Mouse (Mus musculus) CH12F3 (cell line): Measurements from ENCODE around the gene Atad3a.

Experiments
- in situ Hi-C: fragments of 300-500 bp; cut with MboI; formaldehyde crosslinking; loops from 2 replicates; pipeline ENCODE4 v1.14.3; 2020; ENCODE audit warnings: low sequenced_read_pairs

The Atad3a gene

DNA sequence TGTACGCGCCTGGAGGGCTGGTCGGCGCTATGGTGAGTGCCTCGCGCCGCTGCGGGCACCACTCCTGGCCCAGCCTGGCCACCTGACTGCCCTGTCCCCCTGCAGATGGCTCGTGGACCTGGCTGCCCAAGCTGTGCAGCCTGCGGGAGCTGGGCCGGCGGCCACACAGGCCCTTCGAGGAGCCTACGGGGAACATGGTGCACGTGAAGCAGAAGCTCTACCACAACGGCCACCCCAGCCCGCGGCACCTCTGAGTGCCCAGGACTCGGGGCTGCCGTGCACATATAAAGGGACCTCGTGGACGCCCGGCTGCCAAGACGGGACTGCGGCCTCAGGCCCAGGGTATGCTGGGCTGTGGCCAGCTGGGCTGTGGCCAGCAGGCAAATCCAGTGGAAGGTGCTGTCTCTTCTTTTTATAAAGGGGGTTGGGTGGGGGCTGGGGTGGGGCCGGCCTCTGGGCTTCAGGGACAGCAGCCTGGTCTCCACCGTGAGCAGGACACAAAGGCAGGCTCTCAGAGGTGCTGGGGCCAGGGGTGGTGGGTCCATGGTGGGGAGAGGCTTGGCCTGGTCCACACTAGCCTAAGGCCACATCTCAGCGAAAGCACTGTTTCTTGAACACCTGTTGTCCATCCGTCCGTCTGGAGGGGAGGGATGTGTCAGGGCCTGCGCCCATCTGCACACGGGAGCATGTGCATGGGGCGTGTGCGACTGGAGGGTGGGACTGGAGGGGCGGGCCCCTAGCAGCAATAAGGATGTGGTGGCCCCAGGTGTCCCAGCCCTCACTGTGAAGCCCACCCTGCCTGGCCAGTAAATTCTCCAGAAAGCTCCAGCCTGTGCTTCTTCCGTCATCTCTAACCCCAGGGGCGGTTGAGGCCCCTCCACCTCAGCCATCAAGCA is 20.9 kb downstream of the Atad3a start:
- in situ Hi-C loops: no loop called here

DNA sequence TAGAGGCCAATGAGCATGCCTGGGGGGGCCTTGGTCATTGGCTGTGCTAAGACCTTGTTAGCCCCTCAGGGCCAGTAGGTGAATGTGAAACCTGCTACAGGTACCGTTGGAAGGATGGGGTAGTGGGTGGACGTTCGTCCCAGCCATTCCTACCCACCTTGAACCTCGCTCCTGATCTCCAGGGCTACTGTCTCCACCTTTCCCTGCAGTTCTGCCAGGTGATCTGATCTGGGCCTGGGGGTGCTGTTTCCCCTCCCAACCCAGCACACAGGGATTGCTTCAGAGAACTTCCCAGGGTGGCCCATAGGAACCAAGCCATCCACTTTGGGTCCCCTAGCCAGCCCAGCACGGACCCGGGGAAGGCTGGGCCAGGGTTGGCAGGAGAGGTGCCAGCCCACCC is 21.7 kb downstream of the Atad3a start:
- in situ Hi-C loops: no loop called here

DNA sequence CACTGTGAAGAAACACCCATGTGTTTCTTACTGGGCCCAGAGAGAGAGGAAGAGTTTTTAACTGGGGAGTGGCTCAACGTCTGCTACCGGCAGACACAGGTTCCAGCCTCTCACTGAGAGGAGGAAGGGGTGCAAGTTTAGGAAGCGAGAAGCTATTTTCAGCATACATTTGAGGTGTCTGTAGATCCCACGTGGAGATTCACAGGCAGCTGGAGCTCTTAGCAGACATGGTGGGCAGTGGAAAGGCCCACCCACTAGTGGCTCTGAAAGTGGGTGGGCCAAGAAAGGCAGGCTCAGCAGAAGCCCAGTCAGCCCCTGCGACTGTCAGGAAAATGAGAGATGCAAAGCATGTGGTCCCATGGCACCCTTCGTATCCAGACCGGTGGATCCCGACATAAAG is 22.6 kb downstream of the Atad3a start:
- in situ Hi-C loops: no loop called here

DNA sequence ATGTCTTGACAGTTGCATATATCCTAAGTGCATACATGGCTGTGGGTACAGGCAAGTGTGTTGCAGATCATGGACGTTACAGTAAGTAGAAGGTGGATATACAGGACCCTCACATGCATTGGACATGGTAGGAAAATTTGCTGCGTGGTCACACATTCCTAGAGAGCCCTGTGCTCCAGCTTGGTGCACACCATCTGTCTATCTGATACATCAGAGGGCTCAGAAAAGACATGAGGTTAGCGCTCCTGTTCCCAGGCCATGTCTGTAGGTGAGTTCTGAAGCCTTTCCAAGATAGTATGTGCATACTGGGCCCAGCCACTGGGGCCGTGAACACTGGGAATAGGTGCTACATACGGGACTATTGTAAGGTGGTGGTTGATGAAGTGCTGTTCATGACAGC is 24.5 kb downstream of the Atad3a start:
- in situ Hi-C loops: no loop called here

DNA sequence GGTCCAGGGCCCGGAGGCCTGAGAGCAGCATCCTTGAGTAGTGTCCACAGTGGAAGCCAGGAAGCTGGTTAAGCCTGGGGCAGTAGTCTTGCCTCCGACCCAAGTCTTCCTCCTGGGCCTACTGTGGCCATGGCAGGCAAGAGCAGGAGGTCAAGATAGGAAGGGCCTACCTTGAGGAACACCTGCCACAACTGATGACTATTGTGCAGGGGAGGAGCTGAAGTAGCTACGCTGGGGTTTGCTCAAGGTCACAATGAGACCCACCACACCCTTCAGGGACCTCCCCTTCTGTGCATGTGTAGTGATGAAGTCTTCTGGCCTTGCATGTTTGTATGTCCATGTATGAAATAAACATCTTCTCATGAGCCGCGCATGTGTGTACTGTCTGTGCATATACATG is 25.1 kb downstream of the Atad3a start:
- in situ Hi-C loops: no loop called here

DNA sequence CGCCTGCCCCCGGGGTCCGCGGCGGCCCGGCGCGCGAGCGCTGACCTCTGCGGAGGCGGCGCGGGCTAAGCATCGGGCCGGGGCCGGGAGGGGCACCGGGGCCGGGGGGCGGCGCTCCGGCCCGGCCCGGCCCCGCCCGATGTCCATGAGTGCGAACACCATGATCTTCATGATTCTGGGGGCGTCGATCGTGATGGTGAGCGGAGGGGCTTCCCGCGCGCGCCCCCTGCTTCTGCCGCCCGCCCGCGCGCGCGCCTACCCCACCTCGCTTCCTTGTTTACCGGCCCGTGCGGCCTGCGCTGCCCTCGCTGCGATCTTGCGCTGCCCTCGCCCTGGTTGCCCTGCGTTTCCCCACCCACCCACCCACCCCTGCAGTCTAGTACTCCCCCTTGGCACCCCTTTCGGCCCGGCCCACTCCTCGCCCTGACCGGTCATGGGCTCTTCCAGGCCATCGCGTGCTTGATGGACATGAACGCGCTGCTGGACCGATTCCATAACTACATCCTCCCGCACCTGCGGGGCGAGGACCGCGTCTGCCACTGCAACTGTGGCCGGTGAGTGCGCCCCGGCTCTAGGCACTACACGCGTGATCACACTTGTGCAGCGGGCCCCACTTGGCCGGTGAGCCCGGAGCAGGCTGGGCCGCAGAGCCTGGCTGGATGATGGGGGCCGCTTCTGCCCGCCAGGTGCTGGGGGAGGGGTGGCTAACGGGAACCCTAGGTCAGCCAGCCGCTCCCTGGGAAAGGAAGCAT is 25.8 kb downstream of the Atad3a start:
- in situ Hi-C loops: no loop called here

DNA sequence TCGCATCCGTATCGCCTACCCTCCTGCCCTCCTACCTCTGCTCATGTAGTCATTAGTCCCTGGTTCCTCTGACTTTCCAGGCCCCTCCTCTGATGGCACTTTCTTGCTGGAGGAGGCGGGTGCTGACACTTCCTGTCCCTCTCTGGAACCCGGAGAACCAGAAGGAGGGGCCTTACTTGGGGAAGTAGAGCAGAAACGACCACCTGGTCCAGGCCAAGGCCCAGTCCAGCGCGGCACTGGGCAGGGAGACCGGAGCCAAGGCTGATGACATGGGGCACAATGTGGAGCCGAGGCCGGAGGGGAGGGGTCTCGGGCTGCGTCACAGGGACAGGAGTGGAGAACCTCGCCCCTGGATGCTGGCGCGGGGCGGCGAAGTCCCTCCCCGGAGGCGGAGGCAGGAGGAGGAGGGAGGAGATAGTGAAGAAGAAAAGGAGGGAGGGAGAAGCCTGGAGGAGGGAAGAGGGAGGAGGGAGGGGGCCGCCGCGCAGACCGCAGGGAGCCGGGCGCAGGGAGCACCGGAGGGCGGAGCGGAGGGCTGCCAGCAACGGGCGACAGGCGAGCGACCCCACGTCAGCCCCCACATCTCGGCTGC is 26.4 kb downstream of the Atad3a start, which contains the start of gene Tmem240:
Tmem240 (plus strand) TSS at position 451 of the 592 bp plus-strand sequence.
- in situ Hi-C loops: no loop called here

DNA sequence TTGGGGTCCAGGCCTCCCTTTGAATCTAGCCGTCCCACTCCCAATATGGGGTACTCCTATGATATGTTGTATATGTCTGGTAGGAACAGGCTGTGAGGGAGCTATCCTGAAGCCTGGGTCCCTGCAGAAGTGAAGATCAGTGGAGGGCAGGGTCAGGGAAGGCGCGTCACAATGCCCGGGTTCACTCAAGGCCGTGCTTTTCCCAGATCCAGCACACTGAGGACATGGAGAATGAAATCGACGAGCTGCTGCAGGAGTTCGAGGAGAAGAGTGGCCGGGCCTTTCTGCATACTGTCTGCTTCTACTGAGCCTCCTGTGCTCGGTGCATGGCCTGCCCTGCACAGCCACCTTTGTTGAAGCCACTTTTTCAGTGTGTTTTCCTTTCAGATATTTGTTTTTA is 27.6 kb downstream of the Atad3a start:
- in situ Hi-C loops: no loop called here

DNA sequence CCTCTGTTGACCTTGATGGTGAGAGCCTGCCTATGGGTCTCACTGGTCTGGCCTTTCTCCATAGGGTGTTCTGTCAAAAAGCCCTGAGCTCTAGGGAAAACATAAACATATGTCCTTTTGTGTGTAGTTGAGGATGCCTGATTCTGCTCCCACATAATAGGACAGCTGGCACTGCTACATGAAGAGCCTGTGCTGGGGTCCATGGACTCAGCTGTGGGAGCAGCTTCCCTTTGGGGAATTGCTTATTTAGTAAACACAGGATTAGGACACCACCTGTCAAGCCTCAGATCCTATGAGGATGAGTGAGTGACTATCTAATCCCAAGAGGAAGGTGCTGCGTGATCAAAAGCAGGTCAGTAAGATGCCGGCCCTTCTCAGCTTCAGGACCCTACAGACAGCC is 32.9 kb downstream of the Atad3a start:
- in situ Hi-C loops: no loop called here

DNA sequence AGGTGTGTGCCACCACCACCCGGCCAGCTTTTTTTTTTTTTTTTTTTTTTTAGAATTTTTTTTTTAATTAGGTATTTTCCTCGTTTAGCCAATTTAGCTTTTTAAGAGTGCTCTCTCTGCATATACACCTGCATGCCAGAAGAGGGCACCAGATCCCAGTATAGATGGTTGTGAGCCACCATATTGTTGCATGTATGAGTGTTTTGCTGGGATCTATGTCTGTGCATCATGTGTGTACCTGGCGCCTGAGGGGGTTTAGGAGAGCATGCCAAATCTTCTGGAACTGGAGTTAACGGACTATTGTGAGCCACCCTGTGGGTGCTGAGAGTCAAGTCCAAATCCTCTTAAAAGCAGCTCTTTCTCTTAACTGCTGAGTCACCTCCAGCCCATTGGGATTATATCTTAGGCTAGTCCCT is 39.2 kb downstream of the Atad3a start:
- in situ Hi-C loops: no loop called here

DNA sequence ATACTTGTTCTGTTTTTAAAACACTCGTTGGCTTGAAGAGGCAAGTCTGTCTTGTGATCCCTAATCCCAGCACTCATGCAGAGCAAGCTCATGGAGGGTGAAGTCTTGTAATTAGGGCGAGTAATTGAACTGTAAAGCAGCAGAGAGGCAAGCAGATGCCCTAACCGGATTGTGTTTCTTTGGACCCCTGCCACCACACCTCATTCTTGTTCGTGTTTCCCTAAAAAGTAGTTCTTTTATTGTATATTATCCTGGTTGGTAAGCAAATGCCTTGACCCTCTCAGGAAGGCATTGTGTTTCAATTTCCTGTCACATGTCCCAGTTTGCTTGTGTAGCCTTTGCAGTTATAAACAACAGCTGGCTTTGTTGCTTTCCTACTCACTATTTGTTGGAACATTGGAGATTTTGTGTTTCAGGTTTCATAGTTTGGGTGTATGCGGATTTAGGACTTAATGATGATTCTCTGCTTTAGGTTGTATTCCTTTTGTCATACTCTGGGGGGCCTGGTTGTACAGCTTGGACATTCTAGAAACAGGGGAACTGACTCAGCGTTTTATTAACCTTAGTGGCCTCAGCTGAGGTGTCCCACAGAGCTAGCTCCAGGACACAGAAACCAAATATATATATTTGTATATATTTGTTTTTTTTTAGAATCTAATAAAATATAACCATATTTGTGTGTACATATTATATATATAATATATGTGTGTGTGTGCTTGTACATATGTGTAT is 50.2 kb downstream of the Atad3a start:
- in situ Hi-C loops: no loop called here

DNA sequence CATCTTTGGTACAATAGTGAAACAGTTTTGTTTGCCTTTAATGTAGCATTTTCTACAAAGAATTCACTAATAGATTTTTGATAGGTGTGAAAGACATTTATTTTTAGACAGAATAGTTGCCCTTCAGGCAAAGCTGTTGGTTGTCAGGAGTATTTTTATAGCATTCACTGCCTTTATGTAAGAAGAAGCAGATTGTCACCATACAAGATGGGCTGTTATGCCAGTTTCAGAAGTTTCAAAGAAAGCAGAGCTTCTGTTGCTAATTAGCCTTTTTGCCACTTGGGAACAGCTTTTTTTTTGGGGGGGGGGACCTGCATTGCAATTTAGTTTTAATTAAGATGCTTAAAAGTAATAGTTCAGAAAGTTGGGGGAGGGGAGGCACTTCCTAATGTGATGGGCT is 51.9 kb downstream of the Atad3a start:
- in situ Hi-C loops: no loop called here

DNA sequence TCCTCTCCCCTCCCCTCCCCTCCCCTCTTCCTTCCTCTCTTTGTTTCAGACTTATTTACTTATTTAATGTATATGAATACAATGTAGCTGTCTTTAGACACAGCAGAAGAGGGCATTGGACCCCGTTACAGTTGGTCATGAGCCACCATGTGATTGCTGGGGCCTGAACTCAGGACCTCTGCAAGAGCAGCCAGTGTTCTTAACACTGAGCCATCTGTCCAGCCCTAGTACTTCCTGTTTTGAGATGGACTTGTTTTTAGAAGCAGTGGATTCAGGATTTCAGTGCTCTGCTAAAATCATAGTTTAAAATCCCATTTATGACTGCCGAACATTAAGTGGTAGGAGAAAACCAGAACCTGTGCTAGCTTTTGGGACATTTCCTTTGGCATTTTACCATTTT is 52.3 kb downstream of the Atad3a start:
- in situ Hi-C loops: no loop called here

DNA sequence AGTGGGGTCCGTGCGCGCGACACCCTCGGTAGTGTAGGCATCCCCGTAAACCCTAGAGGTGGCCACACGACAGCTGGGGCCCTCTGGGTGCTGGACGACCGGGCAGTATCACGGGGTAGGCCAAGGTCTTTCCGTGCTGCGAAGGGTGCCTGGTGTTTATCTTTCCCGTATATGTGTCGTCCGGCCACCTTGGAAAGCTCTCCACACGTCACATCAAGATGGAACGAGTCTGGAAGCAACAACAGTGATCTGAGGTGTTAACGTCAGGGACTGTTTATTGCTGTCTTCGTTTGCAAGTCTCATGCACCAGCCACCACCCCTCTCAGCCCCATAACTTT is 55.3 kb downstream of the Atad3a start:
- in situ Hi-C loops: no loop called here

DNA sequence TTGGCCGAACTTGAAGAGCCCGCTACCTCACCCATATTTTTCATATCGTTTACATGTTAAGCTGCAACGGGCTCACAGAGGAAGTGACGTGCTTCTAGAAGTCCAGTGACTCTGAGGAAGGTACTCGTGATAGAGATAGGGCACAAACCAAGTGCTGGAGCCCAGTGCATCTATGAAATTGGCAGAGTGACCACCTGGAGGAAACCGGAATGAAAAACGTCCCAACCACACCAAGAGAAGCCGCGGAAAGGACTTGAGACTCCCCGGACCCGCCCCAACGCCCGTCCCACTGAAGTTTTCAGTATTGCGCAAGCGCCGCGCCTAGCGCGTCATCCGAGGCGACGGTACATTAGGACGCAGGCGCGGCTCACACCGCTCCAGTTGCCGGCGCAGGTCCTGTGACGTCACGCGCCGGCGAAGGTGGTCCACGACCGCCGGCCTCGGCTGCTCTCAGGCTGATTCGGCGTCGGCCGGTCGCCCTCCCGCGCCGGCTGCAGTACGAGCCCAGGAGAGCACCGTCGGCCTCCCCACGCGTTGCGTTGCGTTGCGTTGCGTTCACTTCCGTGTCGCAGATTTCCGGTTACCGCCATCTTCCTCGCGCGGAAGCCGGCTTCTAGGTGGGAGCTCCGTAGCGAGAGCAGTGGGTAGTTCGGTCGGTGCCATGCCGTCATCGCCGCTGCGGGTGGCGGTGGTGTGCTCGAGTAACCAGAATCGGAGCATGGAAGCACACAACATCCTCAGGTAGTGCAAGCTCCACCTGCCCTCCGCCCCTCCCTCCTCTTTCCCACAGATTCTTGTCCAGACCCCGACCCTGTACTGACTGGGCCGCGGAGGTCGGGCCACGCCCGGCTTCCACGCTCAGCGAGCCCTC is 55.9 kb downstream of the Atad3a start, which contains the start of gene Ssu72:
Ssu72 (plus strand) TSS at position 80 of the 871 bp plus-strand sequence.
- in situ Hi-C loops: no loop called here

DNA sequence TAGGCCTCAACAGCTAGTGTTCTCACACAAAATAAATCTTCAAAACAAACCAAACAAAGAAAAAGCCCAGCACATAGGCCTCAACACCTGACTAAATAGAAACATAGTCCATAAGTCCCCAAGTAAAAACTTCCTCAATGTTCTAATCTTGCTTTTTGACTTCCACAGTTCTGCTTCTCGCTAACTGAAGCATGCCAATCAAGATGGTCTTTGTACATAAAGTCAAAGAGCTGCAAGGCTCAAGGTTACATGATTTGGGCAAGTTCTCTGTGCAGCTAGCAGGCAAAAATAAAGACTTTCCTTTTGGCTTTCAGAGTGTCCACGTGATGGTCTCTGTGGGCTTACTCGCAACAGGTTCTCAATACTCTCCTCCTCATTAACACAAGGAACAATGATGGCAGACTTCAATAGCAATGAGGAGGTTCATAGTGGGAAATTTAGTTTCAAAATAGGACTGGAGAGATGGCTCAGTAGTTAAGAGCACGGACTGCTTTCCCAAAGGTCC is 57.4 kb downstream of the Atad3a start:
- in situ Hi-C loops: no loop called here

DNA sequence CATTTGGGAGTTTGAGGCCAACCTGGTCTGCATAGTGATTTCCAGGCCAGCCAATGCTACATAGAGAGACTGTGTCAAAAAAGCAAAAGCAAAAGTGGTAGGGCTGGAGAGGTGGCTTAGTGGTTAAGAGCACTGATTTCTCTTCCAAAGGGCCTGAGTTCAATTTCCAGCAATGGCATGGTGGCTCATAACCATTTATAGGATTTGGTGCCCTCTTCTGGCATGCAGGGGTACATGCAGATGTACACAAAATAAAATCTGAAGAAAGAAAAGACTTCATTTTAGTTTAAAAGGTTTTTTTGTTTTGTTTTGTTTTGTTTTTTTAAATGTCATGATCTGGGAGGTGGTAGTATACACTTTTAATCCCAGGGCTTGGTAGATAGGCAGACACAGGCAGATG is 60.5 kb downstream of the Atad3a start:
- in situ Hi-C loops: no loop called here

DNA sequence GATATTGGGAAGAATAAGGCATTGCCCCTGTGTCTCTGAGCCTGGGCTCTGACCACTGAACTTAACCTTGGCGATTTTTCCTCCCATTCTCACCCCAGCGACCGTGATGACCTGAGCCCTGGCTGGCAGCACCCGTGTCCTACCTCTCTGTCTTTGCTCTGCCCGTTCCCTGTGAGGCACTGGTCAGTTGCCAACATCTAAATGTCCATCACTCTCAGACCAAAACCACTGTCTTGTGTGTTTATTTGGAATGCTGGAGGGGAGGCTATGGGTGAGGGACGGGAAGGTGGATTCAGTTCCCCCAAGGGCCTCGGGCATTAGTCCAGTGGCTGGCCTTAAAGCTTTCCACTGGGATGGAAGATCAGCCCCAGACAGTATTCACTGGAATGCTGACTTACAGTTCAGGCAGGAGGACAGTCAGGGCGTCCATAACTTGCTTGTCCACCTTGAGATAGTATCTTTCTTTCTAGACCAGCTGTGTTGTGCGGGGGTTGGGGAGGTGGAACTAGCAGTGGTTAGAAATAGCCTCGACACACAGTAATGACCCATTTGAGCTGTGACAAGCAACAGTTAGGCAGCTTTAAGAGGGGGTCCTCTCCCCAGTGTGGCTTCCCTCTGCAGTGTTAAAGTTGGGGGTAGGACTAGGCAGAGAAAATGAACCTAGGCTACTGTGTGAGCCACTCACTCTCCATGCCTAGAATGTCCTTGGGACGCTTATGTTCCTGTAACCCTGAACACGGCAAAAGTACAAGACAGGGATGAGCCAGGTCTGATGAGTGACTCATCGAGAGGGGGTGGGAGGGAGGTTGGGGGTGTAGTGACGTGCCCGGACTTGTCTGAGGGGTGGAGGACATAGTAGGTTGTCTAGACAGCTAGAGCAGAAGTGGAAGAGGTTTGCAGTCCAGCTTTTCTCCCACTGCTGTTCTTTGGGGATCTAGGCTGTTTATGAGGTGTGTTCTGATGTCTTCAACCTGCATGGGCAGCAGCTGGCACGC is 64.3 kb downstream of the Atad3a start:
- in situ Hi-C loops: no loop called here
